Mouse (Mus musculus): ENCODE measurements around the gene Trmo.

The Trmo gene

DNA sequence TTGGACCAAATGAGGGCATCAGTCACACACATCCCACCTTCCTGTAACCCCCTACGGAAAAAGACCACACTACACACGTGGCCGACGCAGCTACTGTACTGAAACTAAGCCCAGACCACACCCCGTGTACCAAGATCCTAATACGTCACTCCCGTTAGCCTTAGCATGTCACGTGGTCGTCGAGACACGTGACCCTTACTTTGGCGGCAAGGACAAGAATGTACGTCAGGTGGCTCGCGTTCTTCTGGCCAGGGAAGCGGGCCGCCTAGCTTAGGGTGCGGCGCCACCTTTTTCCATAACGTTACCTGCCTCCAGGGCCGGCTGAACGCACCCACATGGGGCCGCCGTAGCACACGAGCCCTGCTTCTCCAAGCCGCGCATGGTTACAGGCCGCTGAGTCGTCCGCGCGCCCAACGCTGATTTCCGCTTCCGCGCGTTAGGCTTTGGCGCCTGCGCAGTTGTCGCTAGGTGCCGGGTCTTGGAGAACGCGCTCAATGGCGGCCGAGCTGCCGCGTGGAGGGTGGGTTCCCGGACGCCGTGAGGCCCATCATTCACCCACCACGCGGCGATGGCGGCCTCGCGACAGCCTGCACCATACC lies at the start of gene Trmo:
TSS of gene Trmo (minus strand) at position 425 of the 599 bp plus-strand sequence.
- in situ Hi-C loops (cut with MseI, MboI), result loop anchor here in 1 of 2 experiments (5.0 kb wide), 1 partner anchor 63 kb away; the partner anchor contains the start of gene Anp32b

DNA sequence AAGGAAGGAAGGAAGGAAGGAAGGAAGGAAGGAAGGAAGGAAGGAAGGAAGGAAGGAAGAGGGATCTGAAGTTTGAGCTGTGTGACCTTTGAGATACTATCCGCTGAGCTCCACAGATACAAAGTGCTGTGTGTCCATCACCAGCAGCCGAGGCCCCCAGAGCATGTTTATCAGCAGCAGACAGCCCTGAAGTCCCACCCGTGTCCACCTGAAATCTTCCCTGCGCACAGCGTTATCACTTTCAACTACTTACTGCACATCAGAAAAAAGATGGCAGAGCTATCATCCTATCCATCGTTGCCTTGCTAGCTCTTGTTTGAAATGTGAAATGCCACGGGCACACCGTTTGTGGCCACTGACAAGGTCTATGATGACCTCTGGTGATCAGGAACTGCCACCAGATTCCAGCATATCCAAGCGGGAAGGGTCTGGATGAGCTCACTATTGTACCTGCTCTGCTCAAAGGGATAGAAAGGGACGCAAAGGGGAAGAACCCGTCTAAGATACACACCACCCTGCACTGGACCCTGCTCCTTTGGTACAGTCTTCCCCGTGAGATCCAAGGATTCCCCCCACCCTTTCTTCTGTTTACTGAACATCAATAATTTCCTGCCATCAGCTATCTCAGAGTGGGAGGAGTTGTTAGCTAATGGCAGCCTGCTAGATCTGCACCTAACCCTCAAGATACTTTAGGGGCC lies 43.3 kb upstream of the Trmo start:
- in situ Hi-C loops (cut with MseI, MboI), result no loop called here

DNA sequence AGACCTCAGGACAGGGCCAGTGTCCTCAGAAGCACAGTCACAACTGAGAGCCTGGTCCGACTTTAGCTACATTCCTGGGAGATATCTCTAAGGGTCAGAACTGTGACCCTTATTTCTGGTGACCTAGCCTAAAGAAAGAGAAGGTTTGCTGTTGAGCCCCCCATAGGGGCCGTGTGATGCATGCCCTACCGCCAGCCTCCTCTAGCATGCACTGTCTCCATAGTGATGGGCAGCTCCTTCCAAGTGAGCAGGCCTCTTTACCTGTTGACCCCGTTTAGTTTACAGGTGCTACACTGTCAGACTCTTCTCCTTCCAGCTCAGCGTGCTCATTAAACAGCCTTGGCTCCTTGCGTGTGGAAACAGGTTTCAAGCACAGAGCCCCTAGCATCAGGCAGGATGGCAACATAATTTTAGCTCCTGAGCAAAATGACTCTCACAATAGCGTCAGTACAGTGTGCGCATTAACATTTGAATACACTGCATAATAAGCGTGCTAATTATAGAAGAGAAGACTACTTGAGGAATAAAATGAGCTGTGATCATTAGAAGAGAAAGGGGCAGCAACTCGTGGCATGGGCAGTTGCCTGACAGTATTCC lies 39.8 kb upstream of the Trmo start:
- in situ Hi-C loops (cut with MseI, MboI), result no loop called here

DNA sequence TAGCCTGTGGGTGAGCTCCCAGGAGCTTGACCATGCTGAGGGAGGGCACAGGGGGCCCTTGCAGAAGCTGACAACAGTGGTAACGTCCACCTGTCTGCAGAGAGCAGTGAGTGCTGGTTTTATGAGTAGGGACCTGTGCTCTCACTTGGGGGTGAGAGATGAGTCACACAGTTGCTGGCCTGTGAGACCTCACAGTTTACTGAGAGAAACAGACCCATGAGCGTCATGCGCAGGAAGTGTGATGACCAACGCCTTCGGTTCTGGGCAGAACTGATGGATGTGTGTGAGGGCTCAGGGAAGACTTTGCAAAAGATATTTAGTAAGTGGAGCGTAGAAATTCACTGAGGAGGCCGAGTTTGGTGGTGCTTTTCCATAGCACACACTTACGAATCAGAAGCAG lies 33.4 kb upstream of the Trmo start:
- in situ Hi-C loops (cut with MseI, MboI), result no loop called here

DNA sequence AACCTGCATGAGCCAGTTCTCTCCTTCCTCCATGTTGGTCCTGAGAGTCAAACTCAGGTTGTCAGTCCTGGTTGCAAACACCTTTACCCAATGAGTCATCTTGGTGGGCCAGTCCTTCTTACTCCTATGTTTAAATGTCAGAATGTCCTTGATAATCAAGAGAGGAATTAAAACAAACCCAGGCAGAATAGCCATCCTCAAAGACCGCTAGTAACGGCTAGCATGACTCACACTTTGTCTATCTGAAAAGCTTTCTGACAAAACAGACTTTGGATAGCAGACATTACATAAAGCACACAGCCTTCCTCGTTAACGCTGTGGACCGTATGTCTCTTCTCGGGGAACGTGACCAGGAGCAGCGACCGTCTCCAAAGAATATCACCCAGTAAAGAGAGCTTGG lies 29.6 kb upstream of the Trmo start:
- in situ Hi-C loops (cut with MseI, MboI), result no loop called here

DNA sequence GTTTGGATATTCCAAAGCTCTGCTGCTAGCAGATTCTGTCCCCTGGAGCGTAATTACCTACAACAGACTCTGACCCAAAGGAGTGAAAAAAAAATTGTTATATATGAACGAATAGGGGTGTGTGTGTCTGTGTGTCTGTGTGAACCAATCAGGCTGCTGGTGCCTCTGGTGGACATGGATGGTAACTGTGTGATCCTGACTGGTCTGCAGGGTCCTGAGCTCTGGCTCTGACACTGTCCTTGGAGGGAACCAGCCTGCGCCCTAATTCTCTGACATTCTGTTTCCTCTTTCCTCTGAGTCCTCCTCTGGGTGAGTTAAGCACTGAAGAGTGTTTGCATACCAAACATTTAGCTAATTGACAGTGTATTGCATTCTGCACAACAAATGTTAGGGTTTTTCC lies 28.3 kb upstream of the Trmo start:
- in situ Hi-C loops (cut with MseI, MboI), result no loop called here

DNA sequence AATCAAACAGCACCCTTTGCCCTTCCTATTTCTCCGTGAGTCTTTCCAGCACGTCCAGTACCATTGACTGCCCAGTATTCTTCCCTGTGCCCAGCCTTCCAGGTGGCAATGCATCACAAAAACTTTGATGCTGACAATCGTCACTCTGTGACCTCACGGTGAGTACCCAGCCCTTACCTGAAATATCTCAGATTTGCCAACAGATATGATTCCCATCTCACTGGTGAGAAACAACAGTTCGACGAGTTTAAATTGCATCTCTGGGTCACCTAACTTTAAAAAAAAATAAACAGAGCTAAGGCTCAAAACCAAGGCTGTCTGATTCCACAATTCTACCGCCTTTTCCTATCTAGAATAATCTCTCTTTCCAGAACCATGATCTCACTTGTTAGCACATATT lies 24.2 kb upstream of the Trmo start, which contains the start of gene Hemgn:
TSS of gene Hemgn (minus strand) at position 101 of the 400 bp plus-strand sequence.
- in situ Hi-C loops (cut with MseI, MboI), result no loop called here

DNA sequence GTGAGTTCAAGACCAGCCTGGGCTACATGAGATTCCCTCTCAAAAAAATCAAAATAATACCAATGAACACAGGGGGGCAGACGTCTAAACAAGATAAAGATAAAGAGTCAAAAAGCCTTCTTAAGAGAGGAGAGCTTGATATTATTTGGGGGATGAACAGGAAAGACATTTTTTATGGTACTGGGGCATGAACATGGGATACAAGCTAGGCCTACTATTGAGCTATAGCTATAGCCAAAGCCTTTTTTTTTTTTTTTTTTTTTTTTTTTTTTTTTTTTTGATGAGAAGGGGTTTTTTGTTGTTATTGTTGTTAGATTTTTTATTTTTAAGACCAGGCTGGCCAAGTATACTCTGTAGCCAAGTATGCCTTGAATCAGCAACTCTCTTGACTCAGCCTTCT lies 22.9 kb upstream of the Trmo start:
- in situ Hi-C loops (cut with MseI, MboI), result no loop called here

DNA sequence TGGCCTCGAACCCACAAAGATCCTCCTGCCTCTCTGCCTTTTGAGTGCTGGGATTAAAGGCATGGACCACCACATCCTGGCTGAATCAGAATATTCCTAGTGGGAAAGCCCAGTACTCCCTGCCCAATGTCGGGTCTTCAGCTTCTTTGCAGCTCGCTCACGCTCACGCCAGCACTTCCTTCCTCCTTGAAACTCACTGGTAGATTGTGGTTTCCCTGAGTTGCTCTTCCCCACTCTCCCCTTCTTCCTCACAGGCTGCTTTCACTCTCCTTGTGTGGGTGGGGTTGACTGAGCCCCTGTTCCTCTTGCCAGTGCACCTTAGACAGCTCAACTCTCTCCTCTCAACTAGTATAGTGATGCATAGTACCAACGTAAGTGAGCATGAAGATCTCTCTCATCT lies 22.3 kb upstream of the Trmo start:
- in situ Hi-C loops (cut with MseI, MboI), result no loop called here

DNA sequence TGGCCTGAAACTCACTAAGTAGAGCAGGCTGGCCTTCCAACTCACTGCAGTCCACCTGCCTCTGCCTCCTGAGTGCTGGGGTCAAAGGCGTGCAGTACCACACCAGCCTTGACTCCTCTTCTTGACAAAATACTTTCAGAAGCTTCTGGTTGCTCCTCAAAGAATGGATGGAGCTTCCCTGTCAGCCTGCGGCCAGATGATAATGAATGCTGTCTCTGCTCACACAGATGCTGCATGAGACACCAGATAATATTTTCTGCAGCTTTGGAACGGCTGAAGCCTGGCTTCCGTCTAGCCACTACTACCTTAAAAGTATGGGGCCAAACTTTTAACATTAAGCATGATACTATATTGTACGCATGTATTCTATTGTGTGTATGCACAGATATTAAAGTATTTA lies 21.4 kb upstream of the Trmo start:
- in situ Hi-C loops (cut with MseI, MboI), result no loop called here

DNA sequence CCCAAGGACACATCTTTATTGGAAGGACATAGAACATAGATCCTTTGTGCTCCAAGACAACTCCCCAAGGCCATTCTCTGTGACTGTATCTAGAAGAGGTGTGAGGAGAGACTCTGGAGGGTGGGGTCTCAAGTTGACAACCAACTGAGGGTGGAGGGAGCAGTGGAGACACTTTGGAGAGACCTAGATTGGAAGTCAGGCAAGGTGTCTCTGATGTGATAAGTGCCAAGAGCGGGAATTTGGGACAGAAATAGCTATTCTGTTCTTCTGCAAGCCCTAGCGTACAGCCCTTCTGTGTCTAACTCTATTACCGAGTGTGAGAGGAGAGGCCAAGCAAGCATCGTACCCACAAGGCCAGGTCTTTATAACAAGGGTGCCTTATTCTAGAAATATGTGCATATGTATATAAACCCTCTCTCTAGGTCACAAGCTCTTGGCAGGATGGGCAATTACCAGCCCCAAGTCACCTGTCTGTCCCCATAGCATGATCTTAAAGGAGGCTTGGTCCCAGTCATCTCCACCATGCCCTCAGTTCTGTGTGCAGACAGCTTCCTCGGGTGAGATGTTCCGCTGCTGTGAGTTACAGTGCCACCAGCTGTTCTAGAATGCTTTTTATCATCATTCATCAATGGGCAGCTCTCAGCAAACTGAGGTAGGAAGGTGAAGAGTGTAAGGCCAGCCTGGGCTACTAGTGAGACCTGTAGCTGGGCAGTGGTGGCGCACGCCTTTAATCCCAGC lies 17.9 kb upstream of the Trmo start:
- in situ Hi-C loops (cut with MseI, MboI), result no loop called here

DNA sequence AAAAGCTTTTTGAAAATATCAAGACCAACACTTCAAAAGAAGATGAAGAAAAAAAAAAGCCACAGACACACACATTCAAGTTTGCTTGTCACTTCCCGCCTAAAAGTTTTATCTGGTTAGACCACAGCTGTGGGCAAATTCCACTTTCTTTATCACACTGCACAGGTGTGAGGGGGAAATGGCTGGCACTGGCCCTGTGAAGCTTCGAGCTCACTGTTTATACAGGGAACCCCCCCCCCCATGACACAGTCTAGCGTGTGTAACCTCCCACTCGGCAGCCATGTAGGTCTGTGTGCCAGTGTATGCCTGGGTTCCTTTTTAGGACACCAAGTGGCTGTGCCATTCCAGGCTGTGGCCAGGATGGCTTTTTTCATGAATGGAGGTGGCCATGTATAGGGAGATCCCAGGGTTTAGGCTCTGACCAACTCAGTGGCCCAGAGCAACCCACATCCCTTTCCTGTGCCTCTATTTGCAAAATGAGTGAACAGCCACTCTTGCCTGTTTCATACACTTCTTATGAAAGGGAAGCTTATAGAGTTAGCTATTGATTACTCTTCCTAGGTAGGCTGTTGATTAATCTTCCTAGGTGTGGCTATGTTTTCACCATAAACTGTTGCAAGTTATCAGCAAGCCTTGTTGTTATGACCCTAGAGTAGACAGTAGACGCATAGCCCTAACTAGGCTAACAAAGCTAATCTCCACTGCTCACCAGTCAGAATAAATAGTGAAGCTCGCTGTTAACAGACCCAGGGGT lies 15.0 kb upstream of the Trmo start:
- in situ Hi-C loops (cut with MseI, MboI), result no loop called here

DNA sequence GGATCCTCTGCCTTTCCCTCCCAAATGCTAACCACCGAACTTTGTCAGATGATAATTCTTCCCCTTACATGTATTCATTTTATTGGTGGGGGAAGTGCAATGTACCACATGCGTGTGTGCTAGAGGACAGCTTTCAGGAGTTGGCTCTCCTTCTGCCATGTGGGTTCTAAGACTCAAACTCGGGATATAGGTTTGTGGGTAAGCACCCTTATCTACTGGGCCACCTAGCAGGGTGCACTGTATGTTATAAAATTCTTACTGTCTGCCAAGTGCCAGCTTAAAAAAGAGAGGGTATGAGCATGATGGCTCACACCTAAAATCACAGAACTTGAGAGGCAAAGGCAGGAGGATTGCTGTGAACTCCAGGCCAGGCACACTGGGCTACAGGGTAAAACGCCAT lies 9.6 kb upstream of the Trmo start:
- in situ Hi-C loops (cut with MseI, MboI), result no loop called here

DNA sequence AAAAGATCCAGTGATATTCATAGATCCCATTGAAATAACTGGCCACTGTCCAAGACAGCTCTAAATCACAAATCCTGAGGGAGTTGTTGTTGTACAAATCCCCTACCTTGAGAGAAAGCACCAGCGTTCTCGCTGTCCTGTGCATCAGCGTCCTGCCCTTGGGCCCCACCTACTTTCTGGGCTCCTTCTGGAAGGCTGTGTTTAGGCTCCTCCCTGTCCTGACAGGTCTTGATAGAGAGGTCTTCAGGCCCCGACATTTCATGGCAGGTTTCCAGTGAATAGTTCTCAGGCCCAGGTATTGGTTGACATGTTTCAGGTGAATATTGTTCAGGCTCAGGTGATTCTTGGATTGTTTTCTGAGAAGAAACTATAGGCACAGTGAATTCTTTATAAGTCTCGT lies 6.5 kb upstream of the Trmo start:
- in situ Hi-C loops (cut with MseI, MboI), result no loop called here

DNA sequence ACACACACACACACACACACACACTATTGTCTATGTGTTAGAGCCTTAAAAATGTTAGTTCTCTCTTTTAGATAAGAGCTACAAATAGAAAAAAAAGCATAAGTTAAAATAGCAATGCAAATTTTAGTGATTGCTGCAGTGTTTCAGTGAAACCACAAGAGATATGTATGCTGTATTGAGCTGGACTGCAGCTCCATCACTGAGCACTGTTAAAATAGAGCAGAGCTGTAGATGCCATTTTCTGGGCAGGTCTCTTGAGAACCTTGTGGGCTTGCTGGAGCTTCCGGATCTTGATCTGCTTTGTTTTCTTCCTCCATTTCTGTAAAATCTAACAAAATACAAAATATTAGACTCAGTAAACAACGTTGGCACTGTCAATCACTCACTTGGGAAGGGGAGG lies 5.2 kb upstream of the Trmo start:
- in situ Hi-C loops (cut with MseI, MboI), result loop anchor here in 1 of 2 experiments (5.0 kb wide), 1 partner anchor 63 kb away; no protein-coding TSS in a partner anchor

DNA sequence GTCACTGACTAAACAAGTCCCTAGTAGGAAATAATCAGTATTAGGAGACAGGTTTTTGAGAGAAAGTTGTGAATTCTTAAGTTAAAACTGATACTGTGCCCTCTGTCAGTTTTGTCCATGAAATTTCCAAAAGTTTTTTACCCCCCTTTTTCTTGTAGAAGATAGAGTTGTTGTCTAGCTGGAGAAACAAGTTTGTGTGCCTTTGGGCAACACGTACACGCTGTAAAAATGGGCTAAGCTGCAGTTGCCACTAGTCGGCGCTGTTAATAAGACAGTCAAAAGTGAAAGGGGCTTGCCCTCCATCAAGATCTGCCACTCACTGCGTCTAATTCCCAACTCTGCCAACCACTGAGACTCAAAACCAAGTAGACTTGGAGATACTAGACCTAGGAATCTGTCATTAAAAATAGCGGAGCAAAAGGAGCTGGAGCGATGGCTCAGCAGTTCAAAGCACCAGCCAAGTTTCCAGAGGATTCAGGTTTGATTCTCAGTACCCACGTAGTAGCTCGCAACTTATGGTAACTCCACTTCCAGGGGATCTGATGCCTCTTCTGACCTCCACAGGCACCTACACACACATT lies 1.2 kb upstream of the Trmo start:
- in situ Hi-C loops (cut with MseI, MboI), result loop anchor here in 1 of 2 experiments (5.0 kb wide), 1 partner anchor 67 kb away; no protein-coding TSS in a partner anchor

DNA sequence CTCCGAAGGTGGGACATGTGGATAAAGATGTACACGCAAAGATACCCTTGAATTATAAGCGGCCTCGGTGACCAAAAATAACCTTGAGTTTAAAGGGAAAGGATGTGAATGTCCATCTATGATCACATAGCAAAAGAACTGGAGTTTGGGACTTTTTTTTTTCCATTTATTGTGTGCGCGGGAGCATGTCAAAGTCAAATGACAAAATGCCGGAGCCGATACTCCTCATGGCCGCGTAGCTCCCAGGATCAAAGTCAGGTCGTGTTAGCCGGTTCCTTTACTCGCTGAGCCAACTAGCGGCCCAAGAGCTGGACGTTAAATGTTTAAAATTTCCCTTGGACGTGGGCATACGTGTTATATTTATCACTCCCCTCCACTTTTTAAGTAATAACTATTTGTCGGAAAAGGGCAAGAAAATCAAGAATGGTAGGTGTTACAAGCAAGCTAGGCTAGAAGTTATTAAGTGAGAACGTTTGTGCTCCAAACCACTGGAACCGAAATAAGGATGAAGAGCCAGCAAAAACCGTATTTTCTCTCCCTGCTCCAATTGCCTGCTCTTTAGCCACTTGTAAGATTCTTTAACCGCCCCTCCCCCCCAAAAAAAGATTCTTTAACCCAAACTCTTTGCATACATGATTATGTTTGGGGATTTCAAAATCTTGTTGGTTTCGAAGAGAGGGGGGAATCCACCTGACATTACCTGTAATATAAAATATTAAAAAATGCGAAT lies 540 bp upstream of the Trmo start:
- in situ Hi-C loops (cut with MseI, MboI), result loop anchor here (5.0 kb wide), 2 partner anchors 63 to 68 kb away; partner anchors contain the start of gene Anp32b (in 1 of the 2)

DNA sequence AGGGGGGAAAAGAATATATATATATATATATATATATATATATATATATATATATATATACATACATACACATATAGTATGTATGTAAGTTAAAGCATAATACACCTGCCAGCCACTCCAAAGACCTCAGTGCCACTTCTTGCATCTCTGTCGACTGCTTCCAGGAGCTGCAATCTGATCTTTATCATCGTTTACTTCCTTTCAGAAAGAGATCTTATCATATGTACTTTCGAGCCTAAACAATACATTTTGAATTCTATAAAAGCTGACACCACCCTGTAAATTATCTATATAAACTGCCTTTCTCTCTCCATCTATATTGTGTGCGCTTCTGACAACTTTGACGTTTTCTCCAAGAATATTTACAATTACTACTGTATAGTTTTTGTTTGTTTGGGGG lies 681 bp downstream of the Trmo start:
- in situ Hi-C loops (cut with MseI, MboI), result loop anchor here in 1 of 2 experiments (5.0 kb wide), 1 partner anchor 64 kb away; the partner anchor contains the start of gene Anp32b

DNA sequence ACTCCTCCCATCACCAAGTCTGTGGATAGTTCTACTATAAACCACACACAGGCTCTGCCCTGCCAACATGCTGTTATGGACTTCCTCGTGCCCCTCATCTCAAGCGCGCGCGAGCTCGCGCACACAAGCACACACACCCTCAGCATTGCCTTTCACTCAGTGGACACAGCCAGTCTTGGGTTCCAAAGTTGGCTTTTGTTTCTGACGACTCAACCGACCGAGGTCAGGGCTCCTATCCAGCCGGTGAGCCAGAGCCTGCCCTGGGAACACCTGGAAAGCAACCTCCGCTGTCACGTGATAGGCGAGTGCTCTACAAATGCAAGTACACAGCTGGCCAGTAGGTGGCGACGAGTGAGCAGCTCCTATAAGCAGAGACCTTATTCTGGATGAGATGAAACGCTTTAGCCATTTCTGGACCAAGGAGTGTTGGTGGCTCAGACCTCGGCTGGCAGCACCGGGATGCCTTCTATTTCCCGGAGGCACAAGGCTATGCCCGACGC lies 14.3 kb downstream of the Trmo start:
- in situ Hi-C loops (cut with MseI, MboI), result no loop called here

DNA sequence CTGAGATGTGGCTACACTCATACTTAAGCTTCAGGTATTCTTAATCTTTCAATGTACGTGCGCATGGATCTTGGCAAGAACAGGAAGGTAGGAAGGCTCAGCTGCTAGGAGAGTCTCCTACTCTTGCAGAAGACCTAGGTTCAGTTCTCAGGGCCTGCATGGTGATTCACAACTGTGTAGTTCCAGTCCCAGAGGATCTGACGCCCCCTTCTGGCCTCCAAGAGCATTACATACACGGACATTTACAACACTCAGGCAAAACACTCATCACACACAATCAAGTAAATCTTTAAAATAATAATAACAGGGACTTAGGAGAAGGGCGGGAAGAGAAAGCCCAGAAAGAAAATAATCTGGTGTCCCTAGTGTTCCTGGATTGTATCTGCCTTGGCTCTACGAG lies 14.8 kb downstream of the Trmo start:
- in situ Hi-C loops (cut with MseI, MboI), result no loop called here
